Mouse (Mus musculus): ENCODE data around the gene Pgrmc1. TPM values are rescaled to one million over a fixed set of nuclear protein-coding genes. Genes with fewer than 3 reads are reported as not detected.
"Not testable (repeated sequence)": the region's sequence is repeated elsewhere in the genome, so short reads cannot be mapped to it uniquely, and the experiment has no call there.

Pgrmc1 gene
- polyA plus RNA-seq (2012; rRNA removed), result 57.3 and 96.8 TPM in 2 replicates

DNA sequence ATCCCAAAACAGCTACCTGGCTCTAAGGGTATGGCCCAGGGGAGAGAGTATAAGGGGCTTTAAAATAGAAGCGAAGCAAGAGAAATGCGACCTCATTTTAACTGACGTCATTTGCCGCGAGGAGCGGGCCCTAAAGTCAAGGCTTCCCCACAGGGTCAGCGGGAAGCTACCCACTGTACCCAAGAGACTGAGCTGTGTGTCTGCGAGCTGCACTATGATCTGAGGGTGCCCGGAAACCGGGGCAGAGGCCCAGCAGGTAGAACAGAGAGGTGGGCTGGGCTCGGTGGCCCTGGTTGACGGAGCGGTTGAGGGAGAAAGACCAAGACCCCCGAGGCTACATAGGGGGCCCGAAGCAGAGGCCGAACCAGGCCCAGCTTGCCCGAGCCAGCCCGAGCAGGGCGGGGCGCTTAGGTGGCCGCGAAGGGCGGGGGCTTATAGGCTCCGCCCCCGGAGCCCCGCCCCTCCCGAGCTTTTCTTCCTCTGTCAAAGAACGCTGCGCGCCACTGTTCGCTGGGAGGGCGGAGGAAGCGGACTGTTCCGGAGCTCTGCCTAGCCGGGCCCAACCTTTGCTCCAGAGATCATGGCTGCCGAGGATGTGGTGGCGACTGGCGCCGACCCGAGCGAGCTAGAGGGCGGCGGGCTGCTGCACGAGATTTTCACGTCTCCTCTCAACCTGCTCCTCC lies at the start of gene Pgrmc1:
Gene Pgrmc1 (plus strand): TSS at position 500 of the 683 bp plus-strand sequence.
- WGBS, result 20% methylated on average over 44 of the region's 45 CpGs
- DNase-seq (ENCODE audit: low read depth, low spot score), result peak; percentile 48

DNA sequence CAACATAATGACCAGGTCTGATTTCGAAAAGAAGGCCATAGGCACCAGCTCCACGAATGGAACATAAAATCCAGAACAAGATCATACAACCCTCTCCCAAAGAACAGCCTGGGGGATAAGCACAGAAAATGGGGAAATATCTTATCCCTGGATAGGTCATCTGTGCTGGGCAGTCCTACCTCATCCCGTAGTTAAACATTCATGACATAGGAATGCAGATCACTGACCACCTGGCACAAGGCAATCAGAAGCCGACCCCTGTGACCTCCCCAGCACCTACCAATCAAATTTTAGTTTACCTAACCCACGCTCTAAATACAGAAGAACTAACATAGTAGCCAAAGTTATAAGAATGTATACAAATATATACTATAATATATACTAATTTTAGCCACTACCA lies 49.2 kb upstream of the Pgrmc1 start:
- DNase-seq (ENCODE audit: low read depth, low spot score), result no peak
- 51% methylated on average over 5 of the region's 5 CpGs for WGBS

DNA sequence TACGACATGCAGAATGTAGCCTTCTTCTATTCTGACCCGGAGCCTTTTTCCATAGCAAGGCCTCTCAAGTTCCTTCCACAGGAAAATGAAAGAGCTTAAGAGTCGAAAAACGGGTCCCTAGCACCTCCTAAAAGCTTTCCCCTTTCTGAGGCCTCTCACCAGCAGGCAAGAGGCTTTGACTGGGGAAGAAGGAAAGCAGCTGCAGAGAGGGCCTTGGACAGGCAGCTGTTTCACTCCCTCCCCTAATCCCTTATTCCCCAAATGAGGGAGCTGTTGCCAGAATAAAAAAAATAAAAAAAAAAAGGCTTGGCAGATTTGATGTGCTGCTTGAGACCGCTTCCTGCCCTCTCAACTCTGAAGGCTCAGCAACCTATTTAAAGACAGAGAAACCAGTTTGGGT lies 47.1 kb upstream of the Pgrmc1 start:
- no peak for DNase-seq (ENCODE audit: low read depth, low spot score)
- WGBS, result 27% methylated on average over 5 of the region's 5 CpGs

DNA sequence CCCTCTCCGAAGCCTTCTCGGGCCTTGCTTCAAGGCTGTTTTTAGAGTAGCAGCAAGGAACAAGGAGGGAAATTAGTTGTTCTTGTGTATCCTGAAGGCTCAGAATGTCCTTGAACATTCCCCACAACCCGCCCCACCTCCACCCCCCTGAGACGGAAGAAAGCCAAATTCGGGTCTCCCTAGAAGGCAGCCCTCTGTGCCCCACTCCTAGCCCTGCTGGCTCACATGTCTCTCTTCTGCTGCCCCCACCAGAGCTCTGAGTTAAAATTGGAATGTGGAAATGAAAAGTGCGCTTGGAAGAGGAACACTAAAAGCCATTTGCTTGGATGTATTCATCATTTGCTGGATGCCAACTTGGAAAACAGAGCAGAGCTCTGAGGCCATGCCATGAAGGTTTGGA lies 46.7 kb upstream of the Pgrmc1 start:
- WGBS, result 29% methylated on average over 6 of the region's 6 CpGs
- DNase-seq (ENCODE audit: low read depth, low spot score), result no peak

DNA sequence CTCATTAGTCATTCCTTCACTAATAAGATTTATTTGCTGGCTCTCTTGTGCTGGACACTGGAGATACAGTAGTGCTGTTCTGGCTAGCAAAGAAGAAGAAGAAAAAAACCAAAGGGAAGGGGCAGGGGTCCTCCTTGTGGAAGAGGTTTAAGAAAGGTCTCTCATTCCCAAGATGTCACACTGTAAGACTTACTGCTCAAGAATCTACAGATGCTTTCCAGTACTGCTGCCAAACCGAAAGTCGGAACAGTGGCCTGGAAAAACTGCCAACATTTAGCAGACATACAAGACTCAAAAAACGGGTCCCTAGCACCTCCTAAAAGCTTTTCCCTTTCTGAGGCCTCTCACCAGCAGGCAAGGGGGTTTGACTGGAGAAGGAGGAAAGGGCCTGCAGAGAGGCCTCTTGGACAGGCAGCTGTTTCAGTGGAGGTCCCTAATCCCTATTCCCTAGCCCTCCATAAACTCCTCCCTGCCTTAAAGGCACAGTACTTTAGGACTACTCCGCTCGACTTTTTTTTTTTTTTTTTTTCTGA lies 45.9 kb upstream of the Pgrmc1 start:
- no peak for DNase-seq (ENCODE audit: low read depth, low spot score)
- WGBS, result 17% methylated on average over 5 of the region's 5 CpGs

DNA sequence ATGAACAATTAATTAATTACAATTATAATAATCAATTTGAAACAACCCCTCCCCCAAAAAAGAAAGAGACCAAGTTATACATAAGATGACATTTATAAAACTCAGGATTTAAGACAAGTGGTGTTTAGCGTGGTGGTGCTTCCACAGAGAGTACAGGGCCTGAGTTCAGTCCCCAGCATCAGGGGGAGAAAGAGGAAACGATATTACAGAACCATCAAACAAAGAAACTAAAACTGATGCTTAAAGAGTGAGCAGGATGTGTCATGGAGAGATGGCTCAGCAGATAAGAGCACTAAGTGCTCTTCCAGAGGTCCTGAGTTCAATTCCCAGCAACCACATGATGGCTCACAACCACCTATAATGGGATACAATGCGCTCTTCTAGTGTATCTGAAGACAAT lies 45.3 kb upstream of the Pgrmc1 start:
- 80% methylated on average over 3 of the region's 3 CpGs for WGBS
- DNase-seq (ENCODE audit: low read depth, low spot score), result no peak

DNA sequence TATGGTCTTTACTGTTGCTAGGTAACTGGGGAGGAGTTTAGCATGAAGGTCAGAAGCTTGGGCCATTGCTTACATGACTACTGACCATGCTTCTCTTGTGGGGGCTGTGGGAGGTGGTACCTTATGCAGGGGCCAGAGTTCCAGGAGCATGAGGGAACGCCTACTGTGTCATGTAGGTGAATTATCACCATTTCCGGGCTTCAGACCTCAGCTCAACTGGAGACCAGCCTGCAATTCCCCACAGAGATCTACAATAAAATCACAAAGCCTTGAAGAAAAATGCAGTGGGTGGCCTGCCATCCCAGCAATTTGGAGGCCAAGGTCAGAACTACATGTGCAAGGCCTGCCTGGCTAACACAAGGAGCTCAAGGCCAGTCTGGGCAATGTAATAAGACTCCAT lies 42.8 kb upstream of the Pgrmc1 start:
- not testable (repeated sequence) for DNase-seq (ENCODE audit: low read depth, low spot score)
- WGBS, result 53% methylated on average over 2 of the region's 2 CpGs

DNA sequence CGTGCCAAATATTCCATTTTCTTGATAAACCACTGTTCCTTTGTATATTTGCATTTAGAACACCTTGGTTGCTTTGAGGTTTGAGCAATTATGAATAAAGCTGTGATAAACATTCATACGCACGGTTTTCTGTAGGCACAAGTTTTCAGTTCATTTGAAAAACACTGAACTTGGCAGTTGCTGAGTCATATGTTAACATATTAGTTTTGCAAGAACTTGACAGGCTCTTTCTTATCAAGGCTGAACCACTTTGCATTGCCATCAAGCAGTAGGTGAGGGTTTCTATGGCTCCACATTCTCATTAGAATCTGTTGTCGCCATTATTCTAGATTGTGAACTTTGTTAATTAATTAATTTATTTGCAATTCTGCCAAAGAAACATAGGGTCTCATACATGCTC lies 37.8 kb upstream of the Pgrmc1 start:
- WGBS, result 82% methylated on average over 4 of the region's 4 CpGs
- no peak for DNase-seq (ENCODE audit: low read depth, low spot score)

DNA sequence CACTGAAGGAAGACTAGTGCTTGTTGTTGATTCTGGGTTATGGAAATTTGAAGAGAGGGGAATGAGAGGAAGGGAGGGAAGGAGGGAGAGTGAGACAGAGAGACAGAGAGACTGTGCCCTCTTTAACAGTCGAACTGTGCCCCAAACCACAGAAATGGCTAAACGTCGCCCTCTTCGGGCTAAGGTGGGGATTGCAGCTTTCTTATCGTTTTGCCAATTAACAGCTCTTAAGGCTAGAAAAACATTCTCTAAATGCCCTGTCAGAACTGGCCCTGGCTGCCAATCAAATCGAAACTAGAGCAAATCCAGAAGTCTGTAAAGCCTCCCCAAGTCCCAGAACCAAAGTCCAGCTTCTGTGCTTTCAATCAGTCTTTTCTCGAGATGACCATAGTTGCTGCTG lies 36.4 kb upstream of the Pgrmc1 start:
- peak; percentile 40 for DNase-seq (ENCODE audit: low read depth, low spot score)
- 14% methylated on average over 7 of the region's 7 CpGs for WGBS

DNA sequence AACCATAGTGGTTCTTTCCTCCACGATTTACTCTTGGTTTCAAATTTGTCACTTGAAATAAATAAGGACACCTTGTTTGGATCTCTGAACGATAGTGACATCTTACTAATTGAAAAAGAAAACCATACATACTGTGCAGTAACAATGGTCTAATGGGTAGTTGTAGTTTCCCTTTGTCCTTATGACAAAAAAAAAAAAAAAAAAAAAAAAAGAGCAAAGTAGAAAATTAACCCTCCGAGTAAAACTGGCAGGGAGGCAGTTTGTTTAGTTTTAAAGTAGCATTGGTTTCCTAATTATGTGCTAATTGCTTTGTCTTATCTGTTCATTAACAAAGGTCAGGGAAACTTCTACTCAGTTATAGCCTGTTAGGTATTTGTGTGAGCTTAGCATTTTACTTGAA lies 35.9 kb upstream of the Pgrmc1 start:
- 16% methylated on average over 3 of the region's 3 CpGs for WGBS
- no peak for DNase-seq (ENCODE audit: low read depth, low spot score)

DNA sequence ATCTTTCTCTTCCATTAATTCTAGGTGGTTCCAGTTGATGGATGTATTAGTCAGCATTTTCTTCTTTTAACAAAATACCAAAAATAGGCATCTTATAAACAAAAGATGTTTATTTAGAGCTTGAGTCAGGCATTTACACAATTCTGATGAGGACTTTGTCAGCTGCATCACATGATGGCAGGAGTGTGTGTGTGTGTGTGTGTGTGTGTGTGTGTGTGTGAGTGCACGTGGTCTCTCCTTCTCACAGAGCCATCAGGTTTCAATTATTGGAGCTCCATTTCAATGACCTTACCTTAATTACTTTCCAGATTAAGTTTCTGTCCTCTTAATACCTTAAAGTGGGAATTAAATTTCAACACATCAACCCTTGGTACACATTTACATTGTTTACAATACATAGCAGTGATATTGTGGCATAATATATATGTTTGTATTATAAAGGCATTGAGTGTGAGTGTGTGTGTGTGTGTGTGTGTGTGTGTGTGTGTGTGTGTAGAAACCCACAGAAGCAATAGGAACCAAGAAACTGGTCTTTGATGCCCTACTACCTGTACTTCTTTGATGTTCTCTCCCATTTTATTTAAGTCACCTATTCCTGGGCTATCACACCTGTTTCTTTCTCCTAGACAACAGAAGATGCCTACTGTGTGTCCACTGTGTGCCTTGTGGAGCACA lies 11.2 kb upstream of the Pgrmc1 start:
- DNase-seq (ENCODE audit: low read depth, low spot score), result no peak
- 53% methylated on average over 1 of the region's 1 CpGs for WGBS

DNA sequence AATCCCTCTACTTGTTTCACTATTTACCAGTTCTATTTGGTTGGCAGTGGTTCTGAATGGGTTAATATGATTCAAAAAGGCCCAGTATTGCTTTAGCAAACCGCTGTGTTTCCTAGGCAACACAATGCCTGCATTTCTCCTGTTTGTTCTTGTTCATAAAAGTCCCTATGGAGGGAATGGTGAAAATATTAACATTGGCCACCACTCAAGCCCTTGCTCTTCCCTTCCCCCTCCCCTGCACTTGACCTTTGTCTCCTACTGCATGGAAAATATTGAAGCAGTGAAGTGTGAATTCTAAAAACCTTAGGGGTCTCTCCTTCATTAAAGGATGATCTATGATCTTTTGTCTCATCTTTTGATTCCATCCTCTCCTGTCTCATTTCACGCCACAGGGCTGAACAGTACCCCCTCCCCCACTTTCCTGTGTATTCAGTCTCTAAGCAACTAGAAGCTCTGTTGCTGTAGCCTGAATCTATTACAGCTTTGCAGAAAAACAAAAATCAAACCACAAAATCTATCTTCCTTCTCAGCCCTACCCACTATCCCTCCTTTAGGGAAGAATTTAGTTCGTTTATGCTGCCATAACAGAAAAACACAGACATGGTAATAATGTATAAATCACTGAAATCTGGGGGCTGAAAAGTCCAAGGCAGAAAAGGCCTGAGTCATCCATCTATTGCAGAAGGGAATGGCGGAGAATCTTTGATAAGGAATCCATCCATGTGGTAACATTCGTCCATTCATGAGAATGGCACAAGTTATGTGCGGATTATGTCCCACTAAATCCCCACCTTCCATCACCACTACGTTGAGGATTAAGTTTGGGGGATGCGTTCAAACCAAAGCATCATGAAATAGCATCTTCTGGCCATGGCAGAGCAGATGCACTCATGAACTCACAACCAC lies 10.4 kb upstream of the Pgrmc1 start:
- no peak for DNase-seq (ENCODE audit: low read depth, low spot score)
- WGBS, result 63% methylated on average over 8 of the region's 8 CpGs

DNA sequence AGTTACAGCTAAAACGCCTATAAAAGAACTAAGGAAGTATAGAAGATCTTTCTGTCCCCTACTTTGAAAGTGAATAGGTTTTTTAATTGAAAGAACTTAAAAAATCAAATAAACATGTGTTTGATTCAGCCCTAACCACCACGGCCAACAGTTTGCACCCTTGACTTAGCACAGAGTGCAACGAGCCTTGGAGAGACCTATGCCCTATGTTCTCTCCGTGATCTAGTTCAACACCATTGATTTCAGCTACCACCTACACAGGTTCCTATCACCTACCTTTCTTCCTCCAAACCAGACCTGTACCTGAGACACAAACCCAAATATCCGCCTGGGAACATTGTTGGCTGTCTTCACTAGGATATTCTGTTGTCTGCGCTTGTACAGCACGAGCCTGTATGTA lies 7.7 kb upstream of the Pgrmc1 start:
- DNase-seq (ENCODE audit: low read depth, low spot score), result no peak
- WGBS, result 80% methylated on average over 7 of the region's 7 CpGs

DNA sequence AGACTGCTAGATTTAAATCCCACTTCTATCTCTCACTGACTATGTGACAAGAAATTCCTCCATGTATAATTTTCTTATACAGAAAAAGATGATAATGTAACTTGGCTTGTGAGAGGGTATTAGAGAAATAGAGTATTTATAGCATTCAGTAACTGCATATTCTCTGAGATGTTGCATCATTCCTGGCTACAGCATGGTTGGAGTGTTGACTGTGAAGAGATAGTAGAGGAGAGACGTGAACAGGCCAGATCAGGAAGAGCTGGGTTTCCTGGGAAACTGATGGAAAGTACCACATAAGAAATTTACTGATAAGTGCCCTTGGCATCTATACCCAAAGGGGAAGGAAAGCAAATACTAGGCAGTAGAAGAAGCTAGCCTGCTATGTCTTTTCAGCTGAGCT lies 6.9 kb upstream of the Pgrmc1 start:
- no peak for DNase-seq (ENCODE audit: low read depth, low spot score)
- 44% methylated on average over 1 of the region's 1 CpGs for WGBS

DNA sequence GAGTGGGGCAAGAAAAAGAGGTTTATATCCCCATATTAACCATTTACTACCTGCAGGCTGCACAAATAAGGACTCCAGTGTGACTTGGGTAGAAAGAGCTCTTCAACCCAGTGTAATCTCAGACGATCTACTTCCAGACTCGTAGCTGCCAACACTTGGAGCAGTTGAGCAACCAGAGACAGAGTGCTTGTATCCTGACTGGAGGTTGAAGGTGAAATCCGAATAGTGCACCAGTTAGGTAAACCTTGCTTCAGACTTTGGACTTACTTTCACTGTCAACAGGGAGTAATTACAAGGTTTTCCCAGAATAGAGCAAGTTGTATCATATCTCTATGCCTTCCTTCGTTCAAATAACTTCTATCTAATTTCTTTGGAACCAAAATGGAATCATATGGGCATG lies 6.5 kb upstream of the Pgrmc1 start:
- WGBS, result 38% methylated on average over 4 of the region's 4 CpGs
- DNase-seq (ENCODE audit: low read depth, low spot score), result no peak

DNA sequence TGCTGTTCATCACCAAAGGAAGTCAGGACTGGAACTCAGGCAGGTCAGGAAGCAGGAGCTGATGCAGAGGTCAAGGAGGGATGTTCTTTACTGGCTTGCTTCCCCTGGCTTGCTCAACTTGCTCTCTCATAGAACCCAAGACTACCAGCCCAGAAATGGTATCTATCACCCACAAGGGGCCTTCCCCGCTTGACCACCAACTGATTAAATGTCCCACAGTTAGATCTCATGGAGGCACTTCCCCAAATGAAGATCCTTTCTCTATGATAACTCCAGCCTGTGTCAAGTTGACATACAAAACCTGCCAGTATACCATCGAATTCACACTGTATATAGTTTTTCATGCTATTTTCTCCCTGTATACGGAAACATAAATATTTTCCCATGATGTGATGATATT lies 2.8 kb upstream of the Pgrmc1 start:
- no peak for DNase-seq (ENCODE audit: low read depth, low spot score)
- 86% methylated on average over 3 of the region's 3 CpGs for WGBS

DNA sequence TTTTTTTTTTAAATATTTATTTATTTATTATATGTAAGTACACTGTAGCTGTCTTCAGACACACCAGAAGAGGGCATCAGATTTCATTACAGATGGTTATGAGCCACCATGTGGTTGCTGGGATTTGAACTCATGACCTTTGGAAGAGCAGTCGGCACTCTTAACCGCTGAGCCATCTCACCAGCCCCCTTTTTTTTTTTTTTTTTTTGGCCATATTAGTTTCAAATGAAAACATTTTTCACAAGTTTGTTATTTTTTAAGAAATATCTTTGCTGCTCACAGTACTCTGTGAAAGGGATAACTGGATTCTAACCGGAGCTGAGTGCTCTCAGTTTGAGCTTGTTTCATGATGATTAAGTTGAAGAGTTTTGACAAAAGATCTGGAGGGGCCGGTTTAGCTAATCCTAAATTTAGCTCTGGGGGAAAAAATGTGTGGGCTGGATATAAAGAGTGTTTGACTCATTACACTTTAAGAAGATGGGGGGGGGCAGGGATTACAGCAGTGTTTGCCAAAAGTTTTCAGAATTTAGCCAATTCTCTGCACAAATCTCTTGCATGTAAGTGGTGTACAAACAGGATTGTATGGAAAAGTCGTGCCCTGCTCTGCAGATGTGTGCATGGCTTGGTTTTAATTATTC lies 1.4 kb upstream of the Pgrmc1 start:
- WGBS, result 88% methylated on average over 5 of the region's 5 CpGs
- not testable (repeated sequence) for DNase-seq (ENCODE audit: low read depth, low spot score)

DNA sequence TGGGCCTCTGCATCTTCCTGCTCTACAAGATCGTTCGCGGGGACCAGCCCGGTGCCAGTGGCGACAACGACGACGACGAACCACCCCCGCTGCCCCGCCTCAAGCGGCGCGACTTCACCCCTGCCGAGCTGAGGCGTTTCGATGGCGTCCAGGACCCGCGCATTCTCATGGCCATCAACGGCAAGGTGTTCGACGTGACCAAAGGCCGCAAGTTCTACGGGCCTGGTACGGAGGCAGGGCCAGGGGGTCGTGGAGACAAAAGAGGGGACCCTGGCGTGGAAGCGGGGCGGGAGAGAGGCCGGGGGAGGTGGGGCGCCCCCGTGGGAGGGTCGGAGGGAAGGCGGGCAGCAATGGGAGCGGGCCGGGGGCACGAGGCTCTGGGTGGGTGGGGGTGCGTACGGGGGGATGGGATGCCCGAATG lies 394 bp downstream of the Pgrmc1 start:
- DNase-seq (ENCODE audit: low read depth, low spot score), result no peak
- WGBS, result 20% methylated on average over 41 of the region's 41 CpGs

DNA sequence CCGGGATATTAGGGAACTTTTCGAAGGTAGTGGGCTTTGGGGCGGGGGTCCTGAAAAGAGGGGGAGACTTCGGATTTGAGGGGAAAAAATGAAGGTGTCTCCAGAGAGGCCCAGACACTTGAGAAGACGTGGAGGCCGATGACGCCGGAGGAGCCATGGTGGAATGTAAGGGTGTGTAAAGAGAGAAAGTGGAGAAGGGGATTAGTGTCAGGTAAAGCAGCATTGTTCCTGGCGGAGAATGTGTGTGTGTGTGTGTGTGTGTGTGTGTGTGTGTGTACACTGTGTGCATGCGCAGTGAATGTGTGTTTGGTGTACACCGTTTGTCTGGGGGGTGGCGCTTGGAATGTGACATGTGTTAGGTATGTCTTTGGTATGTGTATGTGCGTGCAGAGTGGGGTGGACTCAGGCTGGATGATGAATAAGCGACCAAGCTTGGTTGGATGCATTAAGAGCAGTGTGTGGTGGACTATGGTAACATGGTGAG lies 897 bp downstream of the Pgrmc1 start:
- DNase-seq (ENCODE audit: low read depth, low spot score), result no peak
- 14% methylated on average over 14 of the region's 14 CpGs for WGBS

DNA sequence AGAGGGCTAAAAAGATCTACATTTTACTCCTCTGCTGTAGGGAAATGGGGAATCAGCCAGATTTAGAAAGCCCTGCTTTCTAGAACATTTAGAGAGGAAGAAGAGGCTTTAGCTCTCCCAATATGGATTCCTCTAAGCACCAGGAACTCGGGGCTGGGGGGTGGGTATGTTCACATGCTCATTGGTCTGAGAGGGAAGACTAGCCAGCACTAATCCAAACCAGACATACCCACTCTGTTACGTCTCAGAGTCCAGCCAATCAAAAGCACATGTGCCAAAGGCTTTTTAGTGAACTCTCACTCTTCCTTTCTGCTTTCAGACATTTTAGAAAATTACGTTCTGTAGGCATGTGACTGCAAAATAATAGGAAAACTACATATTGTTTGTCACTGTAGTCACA lies 1.6 kb downstream of the Pgrmc1 start:
- DNase-seq (ENCODE audit: low read depth, low spot score), result no peak
- WGBS, result 47% methylated on average over 3 of the region's 3 CpGs
